Mouse (Mus musculus) small intestine, adult 2 months (tissue): ENCODE results near the gene Rab22a.

Source experiments
- CTCF ChIP-seq: fragments of 200-500 bp; IDR thresholded peaks from 2 replicates; pipeline ENCODE4 v1.5.1; 2012; ENCODE audit warnings: low read depth, mild to moderate bottlenecking, control low read depth, inconsistent platforms, low read length, moderate library complexity, mixed read lengths; ENCODE audit not compliant: insufficient replicate concordance, insufficient read length; ENCODE audit errors: extremely low read depth
- POLR2A ChIP-seq: fragments of 200-500 bp; IDR thresholded peaks from 2 replicates; pipeline ENCODE4 v1.6.1; 2012; ENCODE audit warnings: low read depth, mild to moderate bottlenecking, control low read depth, inconsistent platforms, low read length, moderate library complexity

DNA sequence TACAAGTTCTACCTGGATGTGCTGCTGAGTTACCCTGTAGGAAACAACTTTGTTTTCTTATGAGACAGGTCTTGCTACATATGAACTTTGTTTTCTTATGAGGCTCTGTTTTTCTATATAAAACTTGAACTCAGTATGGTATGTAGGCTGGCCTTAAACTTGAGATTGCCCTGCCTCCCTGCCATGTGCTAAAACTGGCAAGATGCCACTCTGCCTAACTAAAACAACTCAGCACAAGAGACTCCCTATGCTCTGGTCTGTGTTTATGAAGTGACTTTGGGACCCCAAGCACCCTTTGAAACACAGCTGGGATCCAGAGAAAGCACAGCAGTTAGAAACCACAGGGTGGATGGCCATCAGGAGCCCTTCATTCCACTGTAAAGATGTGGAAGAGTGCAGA is 18.2 kb upstream of the Rab22a start:
- TF ChIP-seq CTCF: no peak
- no peak for TF ChIP-seq POLR2A
